Mouse (Mus musculus) kidney, embryonic 16.5 days (tissue): Measurements from ENCODE around the gene Ccdc114. TPM values are rescaled to one million over a fixed set of nuclear protein-coding genes. Genes with fewer than 3 reads are reported as not detected.
"Not testable (repeated sequence)": the region's sequence is repeated elsewhere in the genome, so short reads cannot be mapped to it uniquely, and the experiment has no call there.

Experiments
- ATAC-seq: fragments of 200-750 bp; cut with Nextera tagmentation; 2 replicates; pipeline ENCODE4 v1.8.0; 2017; ENCODE audit warnings: moderate TSS enrichment; ENCODE audit not compliant: low FRiP score, low TSS enrichment
- H3K27ac ChIP-seq: fragments of 300-500 bp; sonication (generic); 2 replicates; pipeline ENCODE4 v1.5.1; 2014; ENCODE audit warnings: low read length
- H3K27me3 ChIP-seq: fragments of 300-500 bp; sonication (generic); 2 replicates; pipeline ENCODE4 v1.6.1; 2014; ENCODE audit warnings: low read length, control low read depth, mixed read lengths; ENCODE audit not compliant: insufficient read depth
- H3K36me3 ChIP-seq: fragments of 300-500 bp; sonication (generic); 2 replicates; pipeline ENCODE4 v1.6.1; 2014; ENCODE audit warnings: low read length, control low read depth, mixed read lengths; ENCODE audit not compliant: insufficient read depth
- H3K4me1 ChIP-seq: fragments of 300-500 bp; sonication (generic); 2 replicates; pipeline ENCODE4 v1.6.1; 2014; ENCODE audit warnings: low read length, control low read depth, mixed read lengths; ENCODE audit not compliant: insufficient read depth
- H3K4me2 ChIP-seq: fragments of 300-500 bp; sonication (generic); replicated peaks from 2 replicates; pipeline ENCODE4 v1.6.1; 2014; ENCODE audit warnings: low read depth, low read length
- H3K4me3 ChIP-seq: fragments of 300-500 bp; sonication (generic); 2 replicates; pipeline ENCODE4 v1.5.1; 2014; ENCODE audit warnings: mild to moderate bottlenecking, low read length
- H3K9ac ChIP-seq: fragments of 300-500 bp; sonication (generic); replicated peaks from 2 replicates; pipeline ENCODE4 v1.6.1; 2014; ENCODE audit warnings: low read length
- H3K9me3 ChIP-seq: fragments of 300-500 bp; sonication (generic); 2 replicates; pipeline ENCODE4 v1.6.1; 2016; ENCODE audit warnings: low read length, control low read depth
- WGBS: fragments of 180-500 bp; shearing (Covaris S2); extraction: QIAGEN DNeasy Blood & Tissue Kit; methylation state at CpG from one replicate; pipeline ENCODE4 v1.1.7; 2014; 5-methylcytosine and 5-hydroxymethylcytosine counted together
- polyA plus RNA-seq: library from polyadenylated mRNA; unstranded; fragments of >200 nt; fragmentation: Nextera tagmentation; extraction: Ambion mirVana; gene quantifications from 2 replicates; pipeline ENCODE4 v1.2.1, GENCODE M21; 2015

Gene Ccdc114
- polyA plus RNA-seq, 1 experiment from 2014 or later = 11.7 TPM

- WGBS = 14% methylated on average over 21 of the region's 23 CpGs
- no peak for ATAC-seq
- Histone ChIP-seq H3K9me3 (peaks cover 9% of the 10 kb centered on the region; the same call in 1 of the 2 replicates), H3K4me1 (peaks cover 9% of the 10 kb centered on the region; the same call in 1 of the 2 replicates), H3K36me3 (0 out of 2 replicates have a peak, but pooled peaks cover 10% of the 10 kb centered on the region), H3K4me2 (peak overlapping the region; percentile 34), H3K4me3 (0 out of 2 replicates have a peak overlapping the region, but pooled peaks have one; percentile 5), H3K27me3 (no peaks in the 10 kb centered on the region), H3K9ac (no peak overlapping the region), H3K27ac (no peak overlapping the region)
These were observed 4.9 kb downstream of the Ccdc114 start for GRCm38 (mm10) chr7:45928626-45929295.

DNA sequence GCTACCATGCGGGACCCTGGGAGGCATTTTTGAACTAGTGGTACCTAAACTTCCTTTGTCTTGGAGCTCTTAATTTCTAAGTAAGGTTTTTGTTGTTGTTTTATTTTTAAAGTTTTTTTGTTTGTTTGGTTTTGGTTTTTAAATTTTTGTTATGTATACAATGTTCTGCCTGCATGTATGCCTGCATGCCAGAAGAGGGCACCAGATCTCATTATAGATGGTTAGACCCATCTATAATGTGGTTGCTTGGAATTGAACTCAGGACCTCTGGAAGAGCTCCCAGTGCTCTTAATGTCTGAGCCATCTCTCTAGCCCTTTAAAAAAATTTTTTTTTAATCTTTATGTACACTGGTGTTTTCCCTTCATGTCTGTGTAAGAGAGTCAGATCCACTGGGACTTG is 5.8 kb downstream of the Ccdc114 start:
- no peak for ATAC-seq
- Histone ChIP-seq H3K9me3 (peaks cover 9% of the 10 kb centered on the region; the same call in 1 of the 2 replicates), H3K9ac (no peak overlapping the region), H3K27me3 (no peaks in the 10 kb centered on the region), H3K36me3 (0 out of 2 replicates have a peak, but pooled peaks cover 10% of the 10 kb centered on the region), H3K4me2 (no peak overlapping the region), H3K4me1 (peaks cover 3% of the 10 kb centered on the region; the same call in 1 of the 2 replicates), H3K4me3 (no peak overlapping the region), H3K27ac (no peak overlapping the region)
- 100% methylated on average over 1 of the region's 1 CpGs for WGBS

GRCm38 (mm10) chr7:45933766-45934165 is 9.9 kb downstream of the Ccdc114 start:
- not testable (repeated sequence) for H3K4me3 ChIP-seq, H3K36me3 ChIP-seq, H3K27ac ChIP-seq, H3K4me2 ChIP-seq, H3K27me3 ChIP-seq, ATAC-seq, H3K9me3 ChIP-seq, H3K4me1 ChIP-seq, H3K9ac ChIP-seq
- WGBS = 92% methylated on average over 12 of the region's 12 CpGs

DNA sequence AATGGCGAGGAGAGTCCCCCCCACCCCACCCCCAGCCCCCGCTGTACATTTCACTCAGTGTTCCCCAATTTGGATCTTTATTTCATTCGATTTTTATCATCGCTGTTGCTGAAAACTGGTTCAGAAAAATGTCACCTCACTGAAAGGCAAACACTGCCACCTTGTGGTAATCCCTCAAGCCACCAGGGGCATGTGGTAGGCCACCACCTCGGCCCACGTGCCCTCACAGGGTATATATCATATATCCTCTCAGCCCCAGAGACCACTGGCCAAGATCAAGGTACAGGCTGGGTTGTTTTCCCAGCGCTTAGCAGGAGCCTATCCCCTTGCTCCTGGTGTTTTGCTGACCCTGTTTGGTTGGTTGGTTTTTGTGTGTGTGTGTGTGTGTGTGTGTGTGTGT is 11.2 kb downstream of the Ccdc114 start:
- Histone ChIP-seq H3K4me3 (no peak overlapping the region), H3K27ac (no peak overlapping the region), H3K36me3 (0 out of 2 replicates have a peak, but pooled peaks cover 10% of the 10 kb centered on the region), H3K9ac (no peak overlapping the region), H3K4me2 (no peak overlapping the region), H3K27me3 (no peaks in the 10 kb centered on the region), H3K9me3 (peaks cover 9% of the 10 kb centered on the region; the same call in 1 of the 2 replicates), H3K4me1 (no peaks in the 10 kb centered on the region)
- 23% methylated on average over 7 of the region's 7 CpGs for WGBS
- peak; percentile 67; the same call in 1 of the 2 replicates for ATAC-seq

DNA sequence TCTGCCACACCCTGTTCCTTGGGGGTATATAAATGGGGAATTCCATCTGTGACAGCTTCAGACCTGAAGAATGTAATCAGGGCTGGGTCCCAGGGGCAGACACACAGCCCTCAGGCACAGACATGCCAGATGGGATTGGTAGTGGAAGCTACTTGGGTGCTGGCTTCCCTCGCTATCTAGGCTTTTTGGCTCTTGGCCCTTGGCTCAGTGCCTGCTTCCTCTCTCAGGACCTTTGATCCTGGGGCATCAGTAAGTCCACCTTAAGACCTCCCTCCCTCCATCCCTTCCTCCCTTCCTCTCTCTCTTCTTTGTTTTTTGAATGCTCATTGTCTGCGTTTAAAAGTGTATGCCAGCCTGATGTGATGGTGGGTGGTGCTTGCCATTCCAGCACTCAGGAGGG is 16.0 kb downstream of the Ccdc114 start:
- no peak overlapping the region for H3K9ac ChIP-seq
- WGBS = 38% methylated on average over 2 of the region's 2 CpGs
- no peaks in the 10 kb centered on the region for H3K27me3 ChIP-seq
- H3K4me3 ChIP-seq = no peak overlapping the region
- no peak for ATAC-seq
- H3K36me3 ChIP-seq = no peaks in the 10 kb centered on the region
- no peaks in the 10 kb centered on the region for H3K9me3 ChIP-seq
- no peaks in the 10 kb centered on the region for H3K4me1 ChIP-seq
- H3K4me2 ChIP-seq = no peak overlapping the region
- H3K27ac ChIP-seq = no peak overlapping the region

DNA sequence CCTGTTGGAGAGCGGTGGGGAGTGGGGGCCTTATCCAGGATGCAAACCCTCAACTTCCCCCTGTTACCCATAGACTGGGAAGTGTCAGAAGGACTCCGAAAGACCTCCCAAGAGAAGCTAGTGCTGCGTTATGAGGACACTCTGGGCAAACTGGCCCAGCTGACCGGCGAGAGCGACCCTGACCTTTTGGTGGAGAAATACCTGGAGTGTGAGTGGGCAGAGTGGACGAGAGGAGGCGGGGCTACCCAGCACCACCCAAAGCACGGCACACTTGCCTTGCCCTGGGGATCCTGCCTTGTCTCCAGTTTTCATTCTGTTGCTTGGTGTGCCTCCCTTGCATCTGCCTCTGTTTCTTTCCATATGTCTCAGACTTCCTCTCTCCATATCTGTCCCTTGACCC is 18.1 kb downstream of the Ccdc114 start:
- ATAC-seq = no peak
- no peak overlapping the region for H3K4me3 ChIP-seq
- no peak overlapping the region for H3K4me2 ChIP-seq
- H3K27ac ChIP-seq = no peak overlapping the region
- H3K9ac ChIP-seq = no peak overlapping the region
- WGBS = 82% methylated on average over 9 of the region's 9 CpGs
- H3K27me3 ChIP-seq = no peaks in the 10 kb centered on the region
- no peaks in the 10 kb centered on the region for H3K9me3 ChIP-seq
- H3K4me1 ChIP-seq = no peaks in the 10 kb centered on the region
- no peaks in the 10 kb centered on the region for H3K36me3 ChIP-seq

DNA sequence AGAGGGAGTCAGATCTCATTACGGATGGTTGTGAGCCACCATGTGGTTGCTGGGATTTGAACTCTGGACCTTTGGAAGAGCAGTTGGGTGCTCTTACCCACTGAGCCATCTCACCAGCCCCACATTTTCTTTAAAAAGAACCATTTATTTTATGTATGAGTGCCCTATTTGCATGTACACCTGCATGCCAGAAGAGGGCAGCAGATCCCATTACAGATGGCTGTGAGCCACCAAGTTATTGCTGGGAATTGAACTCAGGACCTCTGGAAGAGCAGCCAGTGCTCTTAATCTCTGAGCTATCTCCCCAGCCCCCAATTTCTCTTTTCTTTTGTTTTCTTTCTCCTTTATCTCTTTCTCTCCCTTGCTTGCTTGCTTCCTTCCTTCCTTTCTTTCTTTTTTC is 19.4 kb downstream of the Ccdc114 start:
- H3K4me3 ChIP-seq, H3K9ac ChIP-seq, H3K27ac ChIP-seq, H3K4me1 ChIP-seq, H3K9me3 ChIP-seq, H3K27me3 ChIP-seq, H3K36me3 ChIP-seq, H3K4me2 ChIP-seq, ATAC-seq: not testable (repeated sequence)
- no CpG with 5 or more reads among the region's 1 CpGs for WGBS

- no peak for ATAC-seq
- 80% methylated on average over 4 of the region's 4 CpGs for WGBS
These were observed 25.2 kb downstream of the Ccdc114 start for GRCm38 (mm10) chr7:45949061-45949460.

GRCm38 (mm10) chr7:45956611-45957010 is 32.7 kb downstream of the Ccdc114 start:
- Histone ChIP-seq H3K27me3 (no peaks in the 10 kb centered on the region), H3K9me3 (no peaks in the 10 kb centered on the region), H3K4me2 (no peak overlapping the region), H3K27ac (no peak overlapping the region), H3K4me3 (no peak overlapping the region), H3K9ac (no peak overlapping the region), H3K36me3 (no peaks in the 10 kb centered on the region), H3K4me1 (no peaks in the 10 kb centered on the region)
- no peak for ATAC-seq
- 64% methylated on average over 4 of the region's 4 CpGs for WGBS

More at GRCm38 (mm10) chr7:45949061-45949460, 25.2 kb downstream of the Ccdc114 start:
- H3K9ac ChIP-seq = no peak overlapping the region
- H3K9me3 ChIP-seq = no peaks in the 10 kb centered on the region
- H3K27me3 ChIP-seq = no peaks in the 10 kb centered on the region
- H3K4me2 ChIP-seq = no peak overlapping the region
- H3K4me1 ChIP-seq = no peaks in the 10 kb centered on the region
- H3K4me3 ChIP-seq = no peak overlapping the region
- H3K27ac ChIP-seq = no peak overlapping the region
- no peaks in the 10 kb centered on the region for H3K36me3 ChIP-seq
